Mouse (Mus musculus): ENCODE data around the gene Vat1. TPM values are rescaled to one million over a fixed set of nuclear protein-coding genes. Genes with fewer than 3 reads are reported as not detected.

Gene Vat1
- polyA plus RNA-seq, 1 experiment from 2014 or later: 39.7 TPM

GRCm38 (mm10) chr11:101465101-101465868 is 745 bp downstream of the Vat1 start:
- Histone ChIP-seq H3K9ac (peak overlapping the region; percentile 66), H3K9me3 (no peaks in the 10 kb centered on the region), H3K27ac (peak overlapping the region; percentile 73; the same call in 1 of the 2 replicates), H3K27me3 (peaks cover 3% of the 10 kb centered on the region; the same call in 1 of the 2 replicates), H3K4me1 (peaks cover 44% of the 10 kb centered on the region), H3K4me2 (replicated peaks) (peak overlapping the region; percentile 85), H3K4me3 (peak overlapping the region; percentile 85), H3K36me3 (peaks cover 26% of the 10 kb centered on the region)
- under 1% methylated on average over 51 of the region's 51 CpGs for WGBS
- peak; percentile 34 for ATAC-seq (ENCODE audit: low FRiP score, low read depth)

- H3K4me1 ChIP-seq: peaks cover 44% of the 10 kb centered on the region
- WGBS: 6% methylated on average over 12 of the region's 12 CpGs
- peaks cover 34% of the 10 kb centered on the region for H3K36me3 ChIP-seq
- peak within 1 kb of the TSS; percentile 66 for H3K9ac ChIP-seq
- H3K4me3 ChIP-seq: peak within 1 kb of the TSS; percentile 85
- H3K27me3 ChIP-seq: no peaks in the 10 kb centered on the region
- no peaks in the 10 kb centered on the region for H3K9me3 ChIP-seq
- peak within 1 kb of the TSS; percentile 85 for H3K4me2 ChIP-seq (replicated peaks)
- peak within 1 kb of the TSS; percentile 73; the same call in 1 of the 2 replicates for H3K27ac ChIP-seq
- ATAC-seq (ENCODE audit: low FRiP score, low read depth): no peak
Observed at GRCm38 (mm10) chr11:101464211-101465100, 1.6 kb downstream of the Vat1 start, which contains the start of gene Rnd2. Gene Rnd2, plus strand, starts transcription at chr11:101464999.

- Histone ChIP-seq H3K9me3 (no peaks in the 10 kb centered on the region), H3K4me2 (replicated peaks) (no peak overlapping the region), H3K4me1 (peaks cover 35% of the 10 kb centered on the region), H3K9ac (no peak overlapping the region), H3K4me3 (no peak overlapping the region), H3K27ac (no peak overlapping the region), H3K27me3 (no peaks in the 10 kb centered on the region), H3K36me3 (peaks cover 49% of the 10 kb centered on the region)
- ATAC-seq (ENCODE audit: low FRiP score, low read depth): no peak
- WGBS: 38% methylated on average over 13 of the region's 13 CpGs
Observed at GRCm38 (mm10) chr11:101462583-101463440, 3.2 kb downstream of the Vat1 start.

- WGBS: 84% methylated on average over 14 of the region's 14 CpGs
- ATAC-seq (ENCODE audit: low FRiP score, low read depth): no peak
- Histone ChIP-seq H3K9me3 (no peaks in the 10 kb centered on the region), H3K36me3 (peaks cover 51% of the 10 kb centered on the region), H3K4me3 (no peak overlapping the region), H3K27ac (no peak overlapping the region), H3K4me1 (peaks cover 29% of the 10 kb centered on the region), H3K27me3 (no peaks in the 10 kb centered on the region), H3K9ac (no peak overlapping the region), H3K4me2 (replicated peaks) (no peak overlapping the region)
Observed at GRCm38 (mm10) chr11:101462141-101462540, 3.9 kb downstream of the Vat1 start.

GRCm38 (mm10) chr11:101460321-101460720 is 5.7 kb downstream of the Vat1 start:
- H3K36me3 ChIP-seq: peaks cover 51% of the 10 kb centered on the region
- H3K27me3 ChIP-seq: no peaks in the 10 kb centered on the region
- no peaks in the 10 kb centered on the region for H3K9me3 ChIP-seq
- no peak overlapping the region for H3K4me3 ChIP-seq
- WGBS: 84% methylated on average over 15 of the region's 15 CpGs
- H3K4me2 ChIP-seq (replicated peaks): no peak overlapping the region
- peaks cover 28% of the 10 kb centered on the region for H3K4me1 ChIP-seq
- no peak overlapping the region for H3K27ac ChIP-seq
- no peak for ATAC-seq (ENCODE audit: low FRiP score, low read depth)
- H3K9ac ChIP-seq: no peak overlapping the region

- WGBS: 45% methylated on average over 6 of the region's 6 CpGs
- Histone ChIP-seq H3K9ac (no peak overlapping the region), H3K27me3 (no peaks in the 10 kb centered on the region), H3K4me1 (peaks cover 30% of the 10 kb centered on the region), H3K9me3 (no peaks in the 10 kb centered on the region), H3K4me3 (no peak overlapping the region), H3K27ac (no peak overlapping the region), H3K4me2 (replicated peaks) (no peak overlapping the region), H3K36me3 (peaks cover 51% of the 10 kb centered on the region)
- no peak for ATAC-seq (ENCODE audit: low FRiP score, low read depth)
Observed at GRCm38 (mm10) chr11:101459716-101460115, 6.3 kb downstream of the Vat1 start.

- peaks cover 51% of the 10 kb centered on the region for H3K36me3 ChIP-seq
- no peak overlapping the region for H3K27ac ChIP-seq
- no peaks in the 10 kb centered on the region for H3K27me3 ChIP-seq
- 83% methylated on average over 12 of the region's 12 CpGs for WGBS
- ATAC-seq (ENCODE audit: low FRiP score, low read depth): no peak
- H3K9me3 ChIP-seq: no peaks in the 10 kb centered on the region
- H3K9ac ChIP-seq: no peak overlapping the region
- no peak overlapping the region for H3K4me2 ChIP-seq (replicated peaks)
- peaks cover 20% of the 10 kb centered on the region for H3K4me1 ChIP-seq
- no peak overlapping the region for H3K4me3 ChIP-seq
Observed at GRCm38 (mm10) chr11:101458217-101458616, 7.8 kb downstream of the Vat1 start.

GRCm38 (mm10) chr11:101457631-101458030 is 8.4 kb downstream of the Vat1 start:
- Histone ChIP-seq H3K4me2 (replicated peaks) (no peak overlapping the region), H3K9ac (no peak overlapping the region), H3K36me3 (peaks cover 46% of the 10 kb centered on the region), H3K27me3 (no peaks in the 10 kb centered on the region), H3K4me3 (no peak overlapping the region), H3K4me1 (peaks cover 14% of the 10 kb centered on the region), H3K27ac (no peak overlapping the region), H3K9me3 (no peaks in the 10 kb centered on the region)
- whole genome bisulfite sequencing: 90% methylated on average over 9 of the region's 9 CpGs
- no peak for ATAC-seq (ENCODE audit: low FRiP score, low read depth)

- no peak for ATAC-seq (ENCODE audit: low FRiP score, low read depth)
- no peak overlapping the region for H3K4me2 ChIP-seq (replicated peaks)
- H3K4me1 ChIP-seq: peaks cover 9% of the 10 kb centered on the region
- H3K9me3 ChIP-seq: no peaks in the 10 kb centered on the region
- no peaks in the 10 kb centered on the region for H3K27me3 ChIP-seq
- H3K27ac ChIP-seq: no peak overlapping the region
- WGBS: 90% methylated on average over 7 of the region's 7 CpGs
- no peak overlapping the region for H3K4me3 ChIP-seq
- H3K9ac ChIP-seq: no peak overlapping the region
- peaks cover 28% of the 10 kb centered on the region for H3K36me3 ChIP-seq
Observed at GRCm38 (mm10) chr11:101455627-101456026, 10.4 kb downstream of the Vat1 start.

- no peak for ATAC-seq (ENCODE audit: low FRiP score, low read depth)
- Histone ChIP-seq H3K9me3 (no peaks in the 10 kb centered on the region), H3K27ac (peak overlapping the region; percentile 15; the same call in 1 of the 2 replicates), H3K4me2 (replicated peaks) (no peak overlapping the region), H3K36me3 (peaks cover 19% of the 10 kb centered on the region), H3K9ac (no peak overlapping the region), H3K4me1 (peaks cover 9% of the 10 kb centered on the region), H3K4me3 (no peak overlapping the region), H3K27me3 (no peaks in the 10 kb centered on the region)
- WGBS: 72% methylated on average over 6 of the region's 6 CpGs
Observed at GRCm38 (mm10) chr11:101454702-101455101, 11.3 kb downstream of the Vat1 start.

GRCm38 (mm10) chr11:101452093-101452774 is 13.8 kb downstream of the Vat1 start:
- Histone ChIP-seq H3K9ac (no peak overlapping the region), H3K4me3 (no peak overlapping the region), H3K27me3 (no peaks in the 10 kb centered on the region), H3K36me3 (no peaks in the 10 kb centered on the region; the same call in 1 of the 2 replicates), H3K27ac (no peak overlapping the region), H3K4me1 (peaks cover 22% of the 10 kb centered on the region), H3K9me3 (no peaks in the 10 kb centered on the region), H3K4me2 (replicated peaks) (no peak overlapping the region)
- WGBS: 71% methylated on average over 10 of the region's 10 CpGs
- ATAC-seq (ENCODE audit: low FRiP score, low read depth): no peak
